Mouse (Mus musculus) ES-Bruce4 (cell line): Measurements from ENCODE around the gene Rabep1.

Experiments
- CTCF ChIP-seq: IDR thresholded peaks from one replicate; pipeline ENCODE4 v1.8.1; 2011; ENCODE audit warnings: low read depth, low read length
- EP300 ChIP-seq: IDR thresholded peaks from 2 replicates; pipeline ENCODE4 v1.6.1; 2011; ENCODE audit warnings: low read depth, low read length; ENCODE audit not compliant: insufficient read depth
- POLR2A ChIP-seq: IDR thresholded peaks from one replicate; pipeline ENCODE4 v1.8.1; 2011; ENCODE audit warnings: low read length; ENCODE audit not compliant: insufficient read depth

- TF ChIP-seq CTCF, result no peak
- no peak for TF ChIP-seq POLR2A
- no peak for TF ChIP-seq EP300
Measured at GRCm38 (mm10) chr11:70969271-70969794, 124.8 kb downstream of the Rabep1 start.
